Mouse (Mus musculus): ENCODE results near the gene Fbxl13. TPM values are rescaled to one million over a fixed set of nuclear protein-coding genes. Genes with fewer than 3 reads are reported as not detected.
A peak's percentile ranks its signal among the peaks of the same experiment; 100 is the strongest.

The Fbxl13 gene
- polyA plus RNA-seq, 1 experiment from 2014 or later: not detected

DNA sequence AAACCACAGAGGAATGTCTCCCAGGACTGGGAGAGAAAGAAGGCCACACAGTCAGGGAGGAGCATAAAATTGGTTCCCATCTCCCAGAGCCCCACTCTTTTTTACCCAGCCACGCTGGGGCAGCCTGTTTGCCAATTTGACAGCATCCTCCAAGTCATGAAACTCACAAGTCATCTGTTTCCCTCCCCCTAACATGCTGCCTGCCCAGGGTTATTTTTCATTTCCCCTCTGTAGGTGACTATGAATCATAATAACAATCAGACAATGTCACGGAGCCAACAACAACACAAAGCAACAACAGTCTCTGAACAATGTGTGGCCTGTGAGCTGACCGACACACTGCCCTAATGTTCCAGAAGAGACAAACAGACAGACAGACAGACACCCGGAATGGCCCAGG, 34.6 kb upstream of the Fbxl13 start:
- Histone ChIP-seq H3K4me2 (ENCODE audit: low read depth) (no peak overlapping the region), H3K4me3 (ENCODE audit: low read depth, low read length) (no peak overlapping the region), H3K27me3 (ENCODE audit: control insufficient read depth, insufficient read depth, low read length) (no peaks in the 10 kb centered on the region), H3K36me3 (ENCODE audit: control insufficient read depth, insufficient read depth, low read length) (peaks cover under 1% of the 10 kb centered on the region; the same call in 1 of the 2 replicates), H3K9ac (ENCODE audit: low read length) (no peak overlapping the region), H3K4me1 (ENCODE audit: control insufficient read depth, insufficient read depth, low read length) (no peaks in the 10 kb centered on the region), H3K27ac (ENCODE audit: low read depth, low read length) (no peak overlapping the region), H3K9me3 (ENCODE audit: control insufficient read depth, low read length) (no peaks in the 10 kb centered on the region)
- DNase-seq (ENCODE audit: low spot score) (no peak), ATAC-seq (ENCODE audit: insufficient read depth, low FRiP score, low TSS enrichment) (no peak)
- WGBS: 81% methylated on average over 4 of the region's 4 CpGs

GRCm38 (mm10) chr5:21678363-21678762, 32.9 kb upstream of the Fbxl13 start:
- no peak for ATAC-seq (ENCODE audit: insufficient read depth, low FRiP score, low TSS enrichment)
- H3K27me3 ChIP-seq (ENCODE audit: control insufficient read depth, insufficient read depth, low read length): no peaks in the 10 kb centered on the region
- WGBS: 96% methylated on average over 9 of the region's 9 CpGs
- H3K4me1 ChIP-seq (ENCODE audit: control insufficient read depth, insufficient read depth, low read length): peaks cover 2% of the 10 kb centered on the region; the same call in 1 of the 2 replicates
- no peak overlapping the region for H3K27ac ChIP-seq (ENCODE audit: low read depth, low read length)
- H3K9me3 ChIP-seq (ENCODE audit: control insufficient read depth, low read length): no peaks in the 10 kb centered on the region
- no peak overlapping the region for H3K4me2 ChIP-seq (ENCODE audit: low read depth)
- no peak overlapping the region for H3K9ac ChIP-seq (ENCODE audit: low read length)
- H3K36me3 ChIP-seq (ENCODE audit: control insufficient read depth, insufficient read depth, low read length): peaks cover 2% of the 10 kb centered on the region; the same call in 1 of the 2 replicates
- H3K4me3 ChIP-seq (ENCODE audit: low read depth, low read length): no peak overlapping the region
- DNase-seq (ENCODE audit: low spot score): no peak

GRCm38 (mm10) chr5:21677939-21678338, 32.5 kb upstream of the Fbxl13 start:
- no peaks in the 10 kb centered on the region for H3K9me3 ChIP-seq (ENCODE audit: control insufficient read depth, low read length)
- no peak overlapping the region for H3K27ac ChIP-seq (ENCODE audit: low read depth, low read length)
- H3K4me1 ChIP-seq (ENCODE audit: control insufficient read depth, insufficient read depth, low read length): peaks cover 5% of the 10 kb centered on the region; the same call in 1 of the 2 replicates
- ATAC-seq (ENCODE audit: insufficient read depth, low FRiP score, low TSS enrichment): no peak
- no peak overlapping the region for H3K4me2 ChIP-seq (ENCODE audit: low read depth)
- H3K9ac ChIP-seq (ENCODE audit: low read length): no peak overlapping the region
- no peak for DNase-seq (ENCODE audit: low spot score)
- H3K4me3 ChIP-seq (ENCODE audit: low read depth, low read length): no peak overlapping the region
- WGBS: 92% methylated on average over 6 of the region's 6 CpGs
- peaks cover 2% of the 10 kb centered on the region; the same call in 1 of the 2 replicates for H3K36me3 ChIP-seq (ENCODE audit: control insufficient read depth, insufficient read depth, low read length)
- no peaks in the 10 kb centered on the region for H3K27me3 ChIP-seq (ENCODE audit: control insufficient read depth, insufficient read depth, low read length)

GRCm38 (mm10) chr5:21675494-21675893, 30.1 kb upstream of the Fbxl13 start:
- ATAC-seq (ENCODE audit: insufficient read depth, low FRiP score, low TSS enrichment) (no peak), DNase-seq (ENCODE audit: low spot score) (no peak)
- Histone ChIP-seq H3K9ac (ENCODE audit: low read length) (no peak overlapping the region), H3K4me2 (ENCODE audit: low read depth) (no peak overlapping the region), H3K27me3 (ENCODE audit: control insufficient read depth, insufficient read depth, low read length) (no peaks in the 10 kb centered on the region), H3K9me3 (ENCODE audit: control insufficient read depth, low read length) (no peaks in the 10 kb centered on the region), H3K27ac (ENCODE audit: low read depth, low read length) (no peak overlapping the region), H3K4me1 (ENCODE audit: control insufficient read depth, insufficient read depth, low read length) (peaks cover 5% of the 10 kb centered on the region; the same call in 1 of the 2 replicates), H3K36me3 (ENCODE audit: control insufficient read depth, insufficient read depth, low read length) (peaks cover 2% of the 10 kb centered on the region; the same call in 1 of the 2 replicates), H3K4me3 (ENCODE audit: low read depth, low read length) (no peak overlapping the region)
- 95% methylated on average over 23 of the region's 23 CpGs for WGBS

DNA sequence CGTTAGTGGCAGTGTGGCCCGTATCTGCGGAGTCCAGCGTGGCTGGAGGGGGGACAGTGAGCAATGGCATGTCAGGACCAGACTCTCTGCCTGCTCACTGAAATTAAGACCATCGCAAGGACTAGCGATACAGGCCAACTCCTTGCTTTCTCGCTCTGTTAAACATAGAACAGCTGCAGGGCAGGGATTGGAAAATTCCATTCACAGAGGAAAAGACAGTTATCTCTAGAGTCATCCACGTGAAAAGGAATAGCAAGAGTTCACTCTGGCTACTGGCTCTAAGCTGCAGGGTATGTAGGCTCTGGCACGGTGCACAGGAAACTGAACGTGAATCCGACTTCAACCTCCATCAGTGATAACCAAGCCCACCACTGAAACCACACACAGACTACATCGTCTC, 29.6 kb upstream of the Fbxl13 start:
- WGBS: 79% methylated on average over 12 of the region's 12 CpGs
- ATAC-seq (ENCODE audit: insufficient read depth, low FRiP score, low TSS enrichment) (no peak), DNase-seq (ENCODE audit: low spot score) (no peak)
- H3K4me3 ChIP-seq (ENCODE audit: low read depth, low read length): no peak overlapping the region
- peaks cover 2% of the 10 kb centered on the region; the same call in 1 of the 2 replicates for H3K36me3 ChIP-seq (ENCODE audit: control insufficient read depth, insufficient read depth, low read length)
- H3K4me1 ChIP-seq (ENCODE audit: control insufficient read depth, insufficient read depth, low read length): peaks cover 5% of the 10 kb centered on the region; the same call in 1 of the 2 replicates
- no peak overlapping the region for H3K9ac ChIP-seq (ENCODE audit: low read length)
- no peaks in the 10 kb centered on the region for H3K9me3 ChIP-seq (ENCODE audit: control insufficient read depth, low read length)
- no peaks in the 10 kb centered on the region for H3K27me3 ChIP-seq (ENCODE audit: control insufficient read depth, insufficient read depth, low read length)
- no peak overlapping the region for H3K27ac ChIP-seq (ENCODE audit: low read depth, low read length)
- no peak overlapping the region for H3K4me2 ChIP-seq (ENCODE audit: low read depth)

DNA sequence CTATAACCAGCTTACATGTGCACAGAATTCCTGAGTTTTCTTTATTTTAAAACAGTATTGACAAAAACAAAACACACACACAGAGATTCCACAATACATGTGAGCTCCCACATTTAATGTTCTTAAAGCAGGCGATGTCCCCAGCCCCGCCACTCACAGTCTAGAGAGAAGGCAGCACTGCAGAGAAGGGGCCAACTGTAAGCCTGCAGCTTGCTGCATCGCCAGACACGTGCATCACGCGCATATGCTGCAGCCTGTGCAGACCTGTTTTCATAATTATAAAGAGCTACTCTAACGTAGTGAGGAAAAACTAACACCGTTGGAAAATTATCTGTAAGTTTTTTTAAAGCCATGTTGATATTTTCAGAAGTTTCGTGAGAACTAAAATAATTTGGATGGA, 28.3 kb upstream of the Fbxl13 start:
- Histone ChIP-seq H3K9ac (ENCODE audit: low read length) (no peak overlapping the region), H3K4me2 (ENCODE audit: low read depth) (no peak overlapping the region), H3K4me1 (ENCODE audit: control insufficient read depth, insufficient read depth, low read length) (peaks cover 5% of the 10 kb centered on the region; the same call in 1 of the 2 replicates), H3K27me3 (ENCODE audit: control insufficient read depth, insufficient read depth, low read length) (no peaks in the 10 kb centered on the region), H3K36me3 (ENCODE audit: control insufficient read depth, insufficient read depth, low read length) (peaks cover 2% of the 10 kb centered on the region; the same call in 1 of the 2 replicates), H3K27ac (ENCODE audit: low read depth, low read length) (no peak overlapping the region), H3K4me3 (ENCODE audit: low read depth, low read length) (no peak overlapping the region), H3K9me3 (ENCODE audit: control insufficient read depth, low read length) (no peaks in the 10 kb centered on the region)
- WGBS: 88% methylated on average over 9 of the region's 9 CpGs
- ATAC-seq (ENCODE audit: insufficient read depth, low FRiP score, low TSS enrichment): no peak
- DNase-seq (ENCODE audit: low spot score): no peak

- no peak overlapping the region for H3K9ac ChIP-seq (ENCODE audit: low read length)
- peak; percentile 43 for DNase-seq (ENCODE audit: low spot score)
- H3K36me3 ChIP-seq (ENCODE audit: control insufficient read depth, insufficient read depth, low read length): peaks cover 2% of the 10 kb centered on the region; the same call in 1 of the 2 replicates
- H3K4me1 ChIP-seq (ENCODE audit: control insufficient read depth, insufficient read depth, low read length): peaks cover 5% of the 10 kb centered on the region; the same call in 1 of the 2 replicates
- WGBS: 56% methylated on average over 23 of the region's 23 CpGs
- 0 out of 2 replicates have a peak, but pooled peaks have one; percentile 38 for ATAC-seq (ENCODE audit: insufficient read depth, low FRiP score, low TSS enrichment)
- H3K27me3 ChIP-seq (ENCODE audit: control insufficient read depth, insufficient read depth, low read length): no peaks in the 10 kb centered on the region
- no peaks in the 10 kb centered on the region for H3K9me3 ChIP-seq (ENCODE audit: control insufficient read depth, low read length)
- 0 out of 2 replicates have a peak overlapping the region, but pooled peaks have one; percentile 27 for H3K27ac ChIP-seq (ENCODE audit: low read depth, low read length)
- H3K4me2 ChIP-seq (ENCODE audit: low read depth): 0 out of 2 replicates have a peak overlapping the region, but pooled peaks have one; percentile 9
- H3K4me3 ChIP-seq (ENCODE audit: low read depth, low read length): no peak overlapping the region
These were observed 27.6 kb upstream of the Fbxl13 start for GRCm38 (mm10) chr5:21672812-21673635.

DNA sequence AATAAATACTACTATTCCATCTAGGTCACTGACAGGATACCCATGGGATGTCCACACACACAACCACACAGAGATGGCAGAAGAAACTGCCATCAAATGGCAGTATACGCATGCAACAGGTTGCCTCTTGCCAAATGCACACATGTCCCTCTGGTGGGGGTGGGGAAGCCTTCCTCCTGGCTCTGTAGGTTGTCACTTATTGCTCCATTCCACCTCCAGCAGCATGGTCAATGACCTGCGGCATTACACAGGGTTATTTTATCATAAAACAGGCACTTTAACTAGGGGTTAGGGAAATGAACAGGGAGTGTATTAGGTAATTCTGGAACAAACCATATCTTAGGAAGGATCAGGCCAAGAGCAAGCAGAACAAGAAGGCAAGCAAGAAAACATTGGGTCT, 23.9 kb upstream of the Fbxl13 start:
- no peak for ATAC-seq (ENCODE audit: insufficient read depth, low FRiP score, low TSS enrichment)

More for the DNA sequence above, 23.9 kb upstream of the Fbxl13 start:
- no peaks in the 10 kb centered on the region for H3K27me3 ChIP-seq (ENCODE audit: control insufficient read depth, insufficient read depth, low read length)
- no peak overlapping the region for H3K9ac ChIP-seq (ENCODE audit: low read length)
- H3K4me2 ChIP-seq (ENCODE audit: low read depth): no peak overlapping the region
- no peak overlapping the region for H3K4me3 ChIP-seq (ENCODE audit: low read depth, low read length)
- H3K9me3 ChIP-seq (ENCODE audit: control insufficient read depth, low read length): no peaks in the 10 kb centered on the region
- WGBS: 80% methylated on average over 2 of the region's 2 CpGs
- DNase-seq (ENCODE audit: low spot score): no peak
- H3K27ac ChIP-seq (ENCODE audit: low read depth, low read length): no peak overlapping the region
- H3K4me1 ChIP-seq (ENCODE audit: control insufficient read depth, insufficient read depth, low read length): peaks cover 7% of the 10 kb centered on the region; the same call in 1 of the 2 replicates
- no peaks in the 10 kb centered on the region; the same call in 1 of the 2 replicates for H3K36me3 ChIP-seq (ENCODE audit: control insufficient read depth, insufficient read depth, low read length)

Data from neural tube, embryonic 11.5 days (tissue).